Mouse (Mus musculus) kidney, embryonic 15.5 days (tissue): ENCODE measurements at regions not wholly inside any gene's neighbourhood (a gene's known extent, or its start where the extent isn't known, plus 50 kb on each side); places are given as distances from the start of the nearest gene placed in this dataset.

Source experiments
- ATAC-seq: fragments of 200-750 bp; cut with Nextera tagmentation; replicated peaks from 2 replicates; pipeline ENCODE4 v1.8.0; 2017; ENCODE audit warnings: moderate TSS enrichment; ENCODE audit not compliant: low FRiP score
- H3K27ac ChIP-seq: fragments of 300-500 bp; sonication (generic); 2 replicates; pipeline ENCODE4 v1.5.1; 2015; ENCODE audit warnings: mild to moderate bottlenecking, inconsistent platforms
- H3K27me3 ChIP-seq: fragments of 300-500 bp; sonication (generic); 2 replicates; pipeline ENCODE4 v1.6.1; 2015; ENCODE audit warnings: inconsistent platforms
- H3K36me3 ChIP-seq: fragments of 300-500 bp; sonication (generic); 2 replicates; pipeline ENCODE4 v1.6.1; 2015; ENCODE audit warnings: inconsistent platforms
- H3K4me1 ChIP-seq: fragments of 300-500 bp; sonication (generic); 2 replicates; pipeline ENCODE4 v1.6.1; 2015; ENCODE audit warnings: inconsistent platforms
- H3K4me2 ChIP-seq: fragments of 300-500 bp; sonication (generic); 2 replicates; pipeline ENCODE4 v1.6.1; 2015; ENCODE audit warnings: moderate library complexity, mild to moderate bottlenecking, inconsistent platforms
- H3K4me3 ChIP-seq: fragments of 300-500 bp; sonication (generic); replicated peaks from 2 replicates; pipeline ENCODE4 v1.5.1; 2015; ENCODE audit warnings: mild to moderate bottlenecking, inconsistent platforms
- H3K9ac ChIP-seq: fragments of 300-500 bp; sonication (generic); 2 replicates; pipeline ENCODE4 v1.6.1; 2015; ENCODE audit warnings: mild to moderate bottlenecking, inconsistent platforms
- H3K9me3 ChIP-seq: fragments of 300-500 bp; sonication (generic); replicated peaks from 2 replicates; pipeline ENCODE4 v1.6.1; 2016; ENCODE audit warnings: inconsistent platforms
- WGBS: fragments of 180-500 bp; shearing (Covaris S2); methylation state at CpG from one replicate; pipeline ENCODE4 v1.1.7; 2015; ENCODE audit warnings: mixed read lengths; 5-methylcytosine and 5-hydroxymethylcytosine counted together

GRCm38 (mm10) chr11:114611690-114612089, 56.6 kb upstream of the Rpl38 start:
- H3K36me3 ChIP-seq = no peaks in the 10 kb centered on the region
- no peaks in the 10 kb centered on the region for H3K4me1 ChIP-seq
- no peak for ATAC-seq
- H3K9ac ChIP-seq = no peak overlapping the region
- H3K4me3 ChIP-seq = no peak overlapping the region
- H3K4me2 ChIP-seq = no peak overlapping the region
- H3K27ac ChIP-seq = no peak overlapping the region
- 69% methylated on average over 8 of the region's 8 CpGs for WGBS
- no peaks in the 10 kb centered on the region for H3K9me3 ChIP-seq
- no peaks in the 10 kb centered on the region for H3K27me3 ChIP-seq

- Histone ChIP-seq H3K9me3 (no peaks in the 10 kb centered on the region), H3K4me3 (no peak overlapping the region), H3K27me3 (no peaks in the 10 kb centered on the region), H3K4me1 (no peaks in the 10 kb centered on the region), H3K9ac (no peak overlapping the region), H3K27ac (no peak overlapping the region), H3K4me2 (no peak overlapping the region), H3K36me3 (no peaks in the 10 kb centered on the region)
- 91% methylated on average over 9 of the region's 9 CpGs for WGBS
- no peak for ATAC-seq
These were observed 60.3 kb upstream of the Rpl38 start for GRCm38 (mm10) chr11:114608009-114608408.

DNA sequence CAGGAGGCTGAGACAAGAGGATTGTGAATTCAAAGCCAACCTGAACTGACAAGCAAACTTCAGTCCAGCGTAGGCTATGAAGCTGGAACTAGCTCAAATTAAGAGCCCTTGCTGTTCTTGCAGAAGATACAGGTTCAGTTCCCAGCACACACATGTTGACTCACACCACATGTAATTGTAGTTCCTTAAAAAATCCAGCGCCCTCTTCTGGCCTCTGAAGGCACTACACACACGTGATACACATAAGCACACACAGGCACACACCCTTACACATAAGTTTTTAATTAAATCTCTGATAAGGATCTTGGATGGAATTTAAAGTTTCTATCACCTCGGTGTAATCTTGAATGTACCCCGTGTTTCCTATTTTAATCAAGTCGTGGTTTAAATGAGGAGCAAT, 65.2 kb upstream of the Rpl38 start:
- no peak for ATAC-seq
- H3K27ac ChIP-seq = no peak overlapping the region
- H3K4me2 ChIP-seq = no peak overlapping the region
- H3K4me3 ChIP-seq = no peak overlapping the region
- no peaks in the 10 kb centered on the region for H3K36me3 ChIP-seq
- no peaks in the 10 kb centered on the region for H3K9me3 ChIP-seq
- no peaks in the 10 kb centered on the region for H3K4me1 ChIP-seq
- no peak overlapping the region for H3K9ac ChIP-seq
- WGBS = 75% methylated on average over 6 of the region's 6 CpGs
- no peaks in the 10 kb centered on the region for H3K27me3 ChIP-seq

DNA sequence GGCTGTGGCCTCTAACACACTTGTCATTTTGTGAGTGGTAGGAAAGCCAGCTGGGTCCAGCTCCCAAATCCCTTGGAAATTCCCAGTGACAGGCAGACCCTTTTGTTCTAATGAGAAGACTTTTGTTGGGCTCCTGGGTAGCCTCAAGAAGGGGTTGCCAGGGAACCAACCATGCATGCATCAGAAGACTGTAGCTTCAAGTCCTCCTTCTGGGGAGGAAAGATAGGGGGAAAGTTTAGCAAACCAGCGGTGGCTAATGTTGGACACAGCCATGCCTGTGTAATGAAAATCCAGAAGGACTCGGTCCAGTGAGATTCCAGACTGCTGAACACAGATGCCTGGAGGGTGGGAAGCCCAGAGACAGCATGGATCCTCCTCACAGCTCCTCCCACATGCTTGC, 71.1 kb upstream of the Rpl38 start:
- 52% methylated on average over 2 of the region's 2 CpGs for WGBS
- no peak overlapping the region for H3K4me2 ChIP-seq
- H3K9me3 ChIP-seq = no peaks in the 10 kb centered on the region
- H3K36me3 ChIP-seq = no peaks in the 10 kb centered on the region
- H3K4me3 ChIP-seq = no peak overlapping the region
- H3K27ac ChIP-seq = no peak overlapping the region
- ATAC-seq = peak; percentile 49; the same call in 1 of the 2 replicates
- H3K9ac ChIP-seq = no peak overlapping the region
- peaks cover 7% of the 10 kb centered on the region; the same call in 1 of the 2 replicates for H3K4me1 ChIP-seq
- H3K27me3 ChIP-seq = no peaks in the 10 kb centered on the region

DNA sequence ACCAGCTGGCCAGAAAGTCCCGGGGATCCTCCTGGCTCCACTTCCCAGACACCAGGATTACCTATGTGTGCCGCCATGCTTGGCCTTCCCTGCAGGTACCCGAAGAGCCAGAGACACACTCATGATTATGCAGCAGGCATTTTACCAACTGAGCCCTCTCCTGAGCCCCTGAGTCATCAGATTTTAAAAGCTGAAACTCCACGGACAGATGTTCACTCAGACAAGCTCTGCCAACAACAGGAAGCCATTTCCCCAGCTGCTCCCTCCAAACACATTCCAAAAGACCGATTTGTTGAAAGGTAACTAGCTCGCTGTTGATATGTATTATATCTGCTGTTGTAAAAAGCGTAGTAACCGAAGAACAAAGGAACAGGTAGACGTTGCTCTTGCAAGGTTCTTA, 75.4 kb upstream of the Rpl38 start:
- no peaks in the 10 kb centered on the region for H3K27me3 ChIP-seq
- no peak overlapping the region for H3K9ac ChIP-seq
- no peaks in the 10 kb centered on the region for H3K36me3 ChIP-seq
- no peak overlapping the region for H3K4me2 ChIP-seq
- H3K4me3 ChIP-seq = no peak overlapping the region
- peaks cover 18% of the 10 kb centered on the region for H3K4me1 ChIP-seq
- no peak for ATAC-seq
- no peaks in the 10 kb centered on the region for H3K9me3 ChIP-seq
- WGBS = 70% methylated on average over 9 of the region's 9 CpGs
- H3K27ac ChIP-seq = no peak overlapping the region

DNA sequence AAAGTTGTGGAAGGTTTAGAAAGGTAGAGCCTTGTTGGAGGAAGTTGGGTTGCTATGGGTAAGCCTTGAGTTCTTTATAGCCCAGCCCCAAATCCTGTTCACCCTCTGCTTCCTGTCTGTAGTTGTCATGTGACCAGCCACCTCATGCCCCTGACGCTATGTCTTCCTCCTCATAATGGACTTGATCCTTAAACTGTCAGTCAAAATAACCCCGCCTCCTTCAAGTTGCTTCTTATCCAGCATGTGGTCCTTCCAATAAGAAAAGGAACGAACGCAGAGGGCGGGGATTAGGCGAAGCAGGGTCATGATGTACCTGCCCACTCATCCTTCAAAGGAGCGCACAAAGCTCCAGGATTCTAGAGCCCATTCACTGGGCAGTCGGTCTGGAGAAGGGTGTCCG, 79.8 kb upstream of the Rpl38 start:
- ATAC-seq = no peak
- WGBS = 67% methylated on average over 9 of the region's 9 CpGs

GRCm38 (mm10) chr11:114587986-114588385, 80.3 kb upstream of the Rpl38 start:
- WGBS = 90% methylated on average over 4 of the region's 4 CpGs
- Histone ChIP-seq H3K9me3 (no peaks in the 10 kb centered on the region), H3K4me1 (peaks cover 22% of the 10 kb centered on the region), H3K4me3 (no peak overlapping the region), H3K36me3 (no peaks in the 10 kb centered on the region), H3K27ac (no peak overlapping the region), H3K4me2 (no peak overlapping the region), H3K9ac (no peak overlapping the region), H3K27me3 (no peaks in the 10 kb centered on the region)
- no peak for ATAC-seq

More for the DNA sequence above, 79.8 kb upstream of the Rpl38 start:
- Histone ChIP-seq H3K9ac (no peak overlapping the region), H3K4me2 (no peak overlapping the region), H3K9me3 (no peaks in the 10 kb centered on the region), H3K27ac (no peak overlapping the region), H3K36me3 (no peaks in the 10 kb centered on the region), H3K4me1 (peaks cover 22% of the 10 kb centered on the region), H3K4me3 (no peak overlapping the region), H3K27me3 (no peaks in the 10 kb centered on the region)

DNA sequence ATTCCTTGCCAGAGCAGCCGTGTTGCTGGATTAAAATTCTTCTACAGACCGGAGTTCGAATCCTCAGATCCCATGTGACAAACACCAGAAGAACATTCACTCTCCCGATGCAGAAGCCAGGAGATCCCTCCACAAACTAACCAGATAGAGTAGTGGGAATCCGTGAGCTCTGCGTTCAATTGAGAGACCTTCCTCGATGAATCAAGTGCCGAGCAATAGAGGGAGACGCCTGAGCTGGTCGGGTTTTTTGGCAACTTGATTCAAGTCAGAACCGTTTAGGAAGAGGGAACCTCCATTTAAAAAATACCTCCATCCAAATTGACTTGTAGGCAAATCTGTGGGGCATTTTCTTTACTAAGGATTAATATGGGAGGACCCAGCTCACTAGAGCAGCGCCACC, 81.9 kb upstream of the Rpl38 start:
- no peaks in the 10 kb centered on the region for H3K27me3 ChIP-seq
- H3K4me3 ChIP-seq = no peak overlapping the region
- no peak for ATAC-seq
- H3K27ac ChIP-seq = no peak overlapping the region
- no peak overlapping the region for H3K4me2 ChIP-seq
- H3K4me1 ChIP-seq = peaks cover 18% of the 10 kb centered on the region
- no peaks in the 10 kb centered on the region for H3K9me3 ChIP-seq
- H3K36me3 ChIP-seq = no peaks in the 10 kb centered on the region
- H3K9ac ChIP-seq = no peak overlapping the region
- 91% methylated on average over 12 of the region's 12 CpGs for WGBS

DNA sequence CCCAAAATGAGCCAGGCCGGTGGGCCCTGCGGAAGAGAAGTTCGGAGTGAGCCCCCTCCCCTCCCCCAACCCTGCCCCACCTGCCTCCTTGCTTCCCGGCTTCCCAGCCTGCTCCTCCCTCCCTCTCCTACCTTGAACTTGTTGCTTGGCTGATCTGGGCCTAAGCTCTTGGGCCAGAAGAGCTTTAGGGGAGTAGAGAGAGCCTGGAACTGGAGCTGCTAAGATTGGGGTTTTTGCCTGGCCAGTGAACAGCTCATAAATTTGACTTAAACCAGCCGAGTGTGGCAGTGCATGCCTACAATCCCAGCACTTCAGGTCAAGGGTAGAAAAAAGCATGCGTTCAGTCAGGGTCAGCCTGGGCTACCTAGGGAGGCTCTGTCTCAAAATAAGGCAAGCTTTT, 83.5 kb upstream of the Rpl38 start:
- no peaks in the 10 kb centered on the region for H3K27me3 ChIP-seq
- ATAC-seq = 0 out of 2 replicates have a peak, but pooled peaks have one; percentile 52

DNA sequence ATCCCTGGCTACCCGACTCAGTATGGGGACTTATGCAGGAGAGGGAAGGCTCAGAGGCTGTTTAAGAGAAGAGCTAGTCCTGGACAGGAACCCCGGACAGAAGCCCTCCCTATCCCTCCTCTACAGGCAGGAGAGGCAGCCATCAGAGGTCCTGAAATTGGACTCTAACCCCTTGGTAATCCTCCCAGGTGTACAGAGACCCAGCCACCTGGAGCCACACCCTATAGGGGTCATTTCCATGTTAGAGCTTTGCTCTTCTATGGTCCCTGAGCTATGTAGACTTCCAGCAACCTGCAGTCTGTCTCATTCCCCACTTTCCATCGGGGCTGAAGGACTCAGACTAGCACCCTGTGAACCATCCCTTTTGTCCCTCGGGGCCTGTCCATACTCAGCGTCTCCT, 84.2 kb upstream of the Rpl38 start:
- Histone ChIP-seq H3K27me3 (no peaks in the 10 kb centered on the region), H3K9ac (no peak overlapping the region), H3K4me3 (no peak overlapping the region), H3K4me1 (peaks cover 10% of the 10 kb centered on the region), H3K4me2 (no peak overlapping the region), H3K9me3 (no peaks in the 10 kb centered on the region), H3K36me3 (no peaks in the 10 kb centered on the region), H3K27ac (no peak overlapping the region)
- 48% methylated on average over 5 of the region's 5 CpGs for WGBS
- no peak for ATAC-seq

More for the DNA sequence above, 83.5 kb upstream of the Rpl38 start:
- H3K27ac ChIP-seq = peak overlapping the region; percentile 30; the same call in 1 of the 2 replicates
- H3K9ac ChIP-seq = no peak overlapping the region
- peaks cover 17% of the 10 kb centered on the region for H3K4me1 ChIP-seq
- H3K4me3 ChIP-seq = no peak overlapping the region
- no peaks in the 10 kb centered on the region for H3K36me3 ChIP-seq
- H3K4me2 ChIP-seq = no peak overlapping the region
- no peaks in the 10 kb centered on the region for H3K9me3 ChIP-seq
- 37% methylated on average over 6 of the region's 6 CpGs for WGBS

- H3K27me3 ChIP-seq = no peaks in the 10 kb centered on the region
- H3K36me3 ChIP-seq = no peaks in the 10 kb centered on the region
- H3K9ac ChIP-seq = no peak overlapping the region
- 76% methylated on average over 2 of the region's 2 CpGs for WGBS
- H3K9me3 ChIP-seq = peaks cover 9% of the 10 kb centered on the region; the same call in 1 of the 2 replicates
- ATAC-seq = no peak
- H3K4me2 ChIP-seq = no peak overlapping the region
- H3K27ac ChIP-seq = no peak overlapping the region
- peaks cover 10% of the 10 kb centered on the region for H3K4me1 ChIP-seq
- no peak overlapping the region for H3K4me3 ChIP-seq
These were observed 88.3 kb upstream of the Rpl38 start for GRCm38 (mm10) chr11:114579986-114580385.

- peaks cover 9% of the 10 kb centered on the region; the same call in 1 of the 2 replicates for H3K9me3 ChIP-seq
- no peak overlapping the region for H3K4me2 ChIP-seq
- H3K27ac ChIP-seq = no peak overlapping the region
- no peaks in the 10 kb centered on the region for H3K27me3 ChIP-seq
- 92% methylated on average over 6 of the region's 6 CpGs for WGBS
- H3K9ac ChIP-seq = no peak overlapping the region
- H3K4me1 ChIP-seq = no peaks in the 10 kb centered on the region
- no peak for ATAC-seq
- no peaks in the 10 kb centered on the region for H3K36me3 ChIP-seq
- H3K4me3 ChIP-seq = no peak overlapping the region
These were observed 89.8 kb upstream of the Rpl38 start for GRCm38 (mm10) chr11:114578551-114578950.

DNA sequence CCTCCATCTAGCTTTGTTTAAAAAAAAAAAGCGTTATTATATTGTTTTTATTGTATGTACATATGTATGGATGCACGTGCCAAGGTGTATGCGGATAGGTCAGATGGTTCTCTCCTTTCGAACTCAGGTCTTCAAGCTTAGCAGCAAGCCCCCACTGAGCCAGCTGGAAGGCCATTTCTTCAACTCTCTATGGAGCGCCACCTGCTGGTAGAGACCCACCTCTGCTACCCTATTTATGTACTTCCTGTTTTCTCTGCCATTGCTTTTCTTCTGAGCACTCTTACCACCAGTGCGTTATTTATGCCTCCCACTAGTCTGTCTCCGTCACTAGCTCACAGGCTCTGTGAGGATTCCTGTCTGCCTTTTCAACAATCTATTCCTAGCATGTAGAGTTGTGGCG, 91.5 kb upstream of the Rpl38 start:
- Histone ChIP-seq H3K9ac (no peak overlapping the region), H3K4me3 (no peak overlapping the region), H3K4me2 (no peak overlapping the region), H3K9me3 (peaks cover 9% of the 10 kb centered on the region; the same call in 1 of the 2 replicates), H3K27me3 (peaks cover under 1% of the 10 kb centered on the region; the same call in 1 of the 2 replicates), H3K36me3 (no peaks in the 10 kb centered on the region), H3K4me1 (no peaks in the 10 kb centered on the region), H3K27ac (no peak overlapping the region)
- WGBS = 84% methylated on average over 8 of the region's 8 CpGs
- ATAC-seq = no peak
